21 mouse cellular contexts compared by ENCODE assay signal in genomic region chr10:127000529-127000928, GRCm38 (mm10). TPM values are rescaled to one million over a fixed set of nuclear protein-coding genes. Genes with fewer than 3 reads are reported as not detected.
DNase-seq lines count a peak whose midpoint lies in the region; ATAC-seq lines count a peak whose summit lies in the region.
"Had no signal": no experiment of that assay in that cellular context is flagged by ENCODE, and none has a peak within 500 bp of the region (broad histone marks: within the 10 kb centered on the region; RNA-seq: fewer than 3 reads in every experiment).

Avil (plus strand) TSS chr10:127000709.

- no peaks in the 10 kb centered on the region; the same call in 1 of the 2 replicates for H3K4me1 ChIP-seq in embryonic facial prominence, embryonic 12.5 days
- H3K4me1 ChIP-seq in embryonic facial prominence, embryonic 10.5 days, result no peaks in the 10 kb centered on the region
- H3K4me1 ChIP-seq in kidney, embryonic 15.5 days, result peaks cover 4% of the 10 kb centered on the region; the same call in 1 of the 2 replicates
- H3K4me1 ChIP-seq: heart, embryonic 15.5 days; hindbrain, embryonic 12.5 days; limb, embryonic 13.5 days had no signal

- peaks cover 37% of the 10 kb centered on the region for H3K36me3 ChIP-seq in embryonic facial prominence, embryonic 12.5 days
- H3K36me3 ChIP-seq in embryonic facial prominence, embryonic 10.5 days (replicated peaks), result peaks cover 46% of the 10 kb centered on the region
- H3K36me3 ChIP-seq in kidney, embryonic 15.5 days, result peaks cover 45% of the 10 kb centered on the region

- DNase-seq in embryonic facial prominence, embryonic 10.5 days (ENCODE audit: low spot score), result no peak
- no peak for DNase-seq in kidney, postnatal 10 days
- DNase-seq in 416B (ENCODE audit: low read depth), result peak; percentile 39
- no peak for DNase-seq in left cerebral cortex, adult 18-20 months (ENCODE audit: low spot score in 2 of 2)
- DNase-seq in ovary, postnatal 10 days (ENCODE audit: low spot score), result no peak
- DNase-seq: adrenal gland, postnatal 14 days; cerebellum, adult 18-20 months; gastrocnemius, postnatal 14 days; heart, adult 2 months; kidney, postnatal 25 days; right cerebral cortex, postnatal 25 days; thymus, postnatal 4 days had no signal

- no peak within 1 kb of the TSS for H3K4me3 ChIP-seq in embryonic facial prominence, embryonic 12.5 days
- H3K4me3 ChIP-seq in embryonic facial prominence, embryonic 10.5 days, result no peak within 1 kb of the TSS
- H3K4me3 ChIP-seq in kidney, embryonic 15.5 days (replicated peaks), result no peak within 1 kb of the TSS
- H3K4me3 ChIP-seq: erythroblast, embryonic 14.5 days; heart, adult 2 months; heart, embryonic 15.5 days; hindbrain, embryonic 12.5 days; limb, embryonic 13.5 days; lung, embryonic 15.5 days had no signal

- 0 out of 2 replicates have a peak within 1 kb of the TSS, but pooled peaks have one; percentile 51 for H3K27ac ChIP-seq in embryonic facial prominence, embryonic 12.5 days
- H3K27ac ChIP-seq in embryonic facial prominence, embryonic 10.5 days (replicated peaks), result no peak within 1 kb of the TSS
- H3K27ac ChIP-seq in kidney, embryonic 15.5 days, result no peak within 1 kb of the TSS
- H3K27ac ChIP-seq: heart, adult 2 months; heart, embryonic 15.5 days; hindbrain, embryonic 12.5 days; limb, embryonic 13.5 days; lung, embryonic 15.5 days had no signal

- H3K27me3 ChIP-seq in embryonic facial prominence, embryonic 12.5 days, result no peaks in the 10 kb centered on the region
- H3K27me3 ChIP-seq in embryonic facial prominence, embryonic 10.5 days (replicated peaks; ENCODE audit: low read depth, poor library complexity, severe bottlenecking), result no peaks in the 10 kb centered on the region
- no peaks in the 10 kb centered on the region for H3K27me3 ChIP-seq in kidney, embryonic 15.5 days
- H3K27me3 ChIP-seq: heart, embryonic 15.5 days; limb, embryonic 13.5 days; lung, embryonic 15.5 days had no signal

- no peak within 1 kb of the TSS for H3K9ac ChIP-seq in embryonic facial prominence, embryonic 12.5 days
- H3K9ac ChIP-seq in kidney, embryonic 15.5 days, result no peak within 1 kb of the TSS
- H3K9ac ChIP-seq: heart, embryonic 15.5 days; hindbrain, embryonic 12.5 days; limb, embryonic 13.5 days; lung, embryonic 15.5 days had no signal

- H3K4me2 ChIP-seq in embryonic facial prominence, embryonic 12.5 days (replicated peaks), result no peak within 1 kb of the TSS
- no peak within 1 kb of the TSS for H3K4me2 ChIP-seq in kidney, embryonic 15.5 days
- H3K4me2 ChIP-seq: heart, embryonic 15.5 days; hindbrain, embryonic 12.5 days; limb, embryonic 13.5 days; lung, embryonic 15.5 days had no signal

- no peaks in the 10 kb centered on the region for H3K9me3 ChIP-seq in embryonic facial prominence, embryonic 12.5 days
- H3K9me3 ChIP-seq in embryonic facial prominence, embryonic 10.5 days, result no peaks in the 10 kb centered on the region
- no peaks in the 10 kb centered on the region for H3K9me3 ChIP-seq in kidney, embryonic 15.5 days (replicated peaks)
- H3K9me3 ChIP-seq: heart, embryonic 15.5 days; hindbrain, embryonic 12.5 days; limb, embryonic 13.5 days; lung, embryonic 15.5 days had no signal

- 83% methylated on average over 5 of the region's 5 CpGs for WGBS in embryonic facial prominence, embryonic 12.5 days
- 90% methylated on average over 5 of the region's 5 CpGs for WGBS in embryonic facial prominence, embryonic 10.5 days
- 89% methylated on average over 5 of the region's 5 CpGs for WGBS in kidney, embryonic 15.5 days

- ATAC-seq in embryonic facial prominence, embryonic 12.5 days (ENCODE audit: insufficient number of reproducible peaks, insufficient read depth, low FRiP score, low TSS enrichment), result no peak
- 0 out of 2 replicates have a peak, but pooled peaks have one; percentile 34 for ATAC-seq in kidney, embryonic 15.5 days (replicated peaks; ENCODE audit: low FRiP score)
- ATAC-seq in megakaryocyte progenitor cell, adult 5-6 weeks (replicated peaks; ENCODE audit: poor library complexity), result peak; percentile 23
- ATAC-seq: midbrain, embryonic 16.5 days had no signal

RNA-seq across cellular contexts. Expression of gene Avil, which starts in this region (rescaled TPM):
- 3.3 and 3.9 TPM in 2 replicates for polyA plus RNA-seq in embryonic facial prominence, embryonic 12.5 days (2016; fragmentation: Nextera tagmentation; extraction: Ambion mirVana)
- 0.06 and 0.44 TPM in 2 replicates for polyA plus RNA-seq in embryonic facial prominence, embryonic 10.5 days (2016; fragmentation: Nextera tagmentation; extraction: Ambion mirVana)
- polyA plus RNA-seq in kidney, embryonic 15.5 days (2015; fragmentation: Nextera tagmentation; extraction: Ambion mirVana), result 0.10 and 0.36 TPM in 2 replicates
- not detected in 2 replicates for total RNA-seq in megakaryocyte progenitor cell, adult 5-6 weeks (2015)
- total RNA-seq in megakaryocyte progenitor cell, adult 5-6 weeks (2017), result 0.03 TPM in 1 of 2 replicates, not detected in the other
- under 1 TPM; 0.23 to 0.49 TPM for total RNA-seq in left cerebral cortex, adult 18-20 months (2021)

Comparison
In these comparisons a context has a peak if more than half of its experiments do, and no peak if none do; other contexts are left out.
1. Peak in ATAC-seq in kidney, embryonic 15.5 days; RNA of the gene not detected or under 1 TPM.
2. Peak in ATAC-seq in megakaryocyte progenitor cell, adult 5-6 weeks; RNA of the gene not detected or under 1 TPM.